Mouse (Mus musculus): Measurements from ENCODE around the gene Nr1d1. TPM values are rescaled to one million over a fixed set of nuclear protein-coding genes. Genes with fewer than 3 reads are reported as not detected.

The Nr1d1 gene
- polyA plus RNA-seq, 1 experiment from 2014 or later: 3.6 TPM

DNA sequence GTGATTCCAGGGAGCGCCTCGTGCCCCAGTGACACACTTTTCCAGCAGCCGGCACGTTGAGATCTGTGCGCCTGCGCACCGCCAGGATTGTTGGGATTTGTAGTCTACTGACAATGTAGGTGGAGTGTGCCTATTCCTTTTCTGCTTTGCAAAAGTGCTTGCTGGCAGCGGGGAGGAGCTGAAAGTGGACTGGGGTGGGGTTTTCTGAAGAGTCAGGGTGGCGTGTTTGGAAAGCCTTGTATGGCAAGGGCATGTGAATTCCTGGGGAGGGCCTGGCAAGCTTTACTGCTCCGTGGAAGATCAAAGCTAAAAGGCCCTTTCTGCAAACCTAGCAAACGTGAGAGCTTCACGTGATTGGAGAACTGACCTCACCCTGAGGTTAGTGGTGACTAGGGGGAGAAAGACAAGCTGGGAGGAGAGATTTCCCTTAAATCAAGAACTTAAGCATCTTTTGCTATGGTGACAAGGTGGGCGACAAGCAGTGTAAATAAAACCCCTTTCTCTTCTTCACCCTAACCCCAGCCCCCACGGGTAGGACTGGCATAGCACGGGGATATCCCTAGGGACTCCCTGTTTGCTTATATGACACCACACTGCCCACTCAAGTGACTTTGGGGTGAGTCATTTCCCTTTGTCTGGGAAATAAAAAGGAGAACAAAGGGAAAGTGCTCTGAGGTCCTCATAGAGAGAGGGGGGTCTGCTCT lies 367 bp upstream of the Nr1d1 start:
- Histone ChIP-seq H3K9ac (peak overlapping the region; percentile 64), H3K27ac (replicated peaks) (peak overlapping the region; percentile 67), H3K27me3 (no peaks in the 10 kb centered on the region), H3K4me3 (peak overlapping the region; percentile 40), H3K4me1 (replicated peaks) (peaks cover 54% of the 10 kb centered on the region), H3K4me2 (peak overlapping the region; percentile 78), H3K9me3 (no peaks in the 10 kb centered on the region), H3K36me3 (peaks cover 11% of the 10 kb centered on the region)
- ATAC-seq (ENCODE audit: low read depth): peak; percentile 86
- 3% methylated on average over 15 of the region's 15 CpGs for WGBS

DNA sequence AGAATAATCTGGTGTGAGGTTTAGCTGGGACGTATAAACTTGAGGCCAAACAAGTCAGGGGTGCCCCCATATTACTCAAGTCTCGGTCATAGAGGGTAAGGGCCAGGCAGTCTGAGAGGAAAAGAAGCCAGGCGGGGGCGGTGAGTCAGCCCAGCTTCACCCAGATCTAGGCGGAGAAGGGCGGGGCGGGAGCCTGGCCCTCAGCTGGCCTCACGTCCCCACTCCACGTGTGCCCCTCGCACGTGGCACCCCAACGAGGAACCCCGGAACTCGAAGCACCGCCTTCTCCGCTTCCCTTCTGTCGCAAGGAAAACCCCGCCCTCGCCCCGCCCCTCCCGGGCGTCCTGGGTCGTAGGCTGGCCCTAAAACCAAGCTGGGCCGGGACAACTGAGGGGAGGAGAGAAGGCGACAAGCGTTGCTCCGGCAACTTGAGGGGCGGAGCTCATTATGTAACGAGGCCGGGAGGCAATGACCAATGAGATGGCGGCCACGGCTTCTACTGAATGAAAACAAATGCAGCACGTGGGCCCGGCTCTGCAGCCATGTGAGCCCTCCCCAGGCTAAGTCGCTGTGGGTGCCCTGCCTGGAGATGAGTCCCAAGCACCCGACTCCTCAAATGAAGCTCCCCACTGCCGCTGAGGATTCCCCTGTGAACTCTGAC lies 1.4 kb downstream of the Nr1d1 start:
- 1% methylated on average over 37 of the region's 37 CpGs for WGBS
- Histone ChIP-seq H3K4me1 (replicated peaks) (peaks cover 62% of the 10 kb centered on the region), H3K27ac (replicated peaks) (no peak overlapping the region), H3K27me3 (no peaks in the 10 kb centered on the region), H3K9me3 (no peaks in the 10 kb centered on the region), H3K9ac (peak overlapping the region; percentile 64), H3K36me3 (peaks cover 29% of the 10 kb centered on the region), H3K4me2 (peak overlapping the region; percentile 78), H3K4me3 (peak overlapping the region; percentile 40)
- peak; percentile 54 for ATAC-seq (ENCODE audit: low read depth)

DNA sequence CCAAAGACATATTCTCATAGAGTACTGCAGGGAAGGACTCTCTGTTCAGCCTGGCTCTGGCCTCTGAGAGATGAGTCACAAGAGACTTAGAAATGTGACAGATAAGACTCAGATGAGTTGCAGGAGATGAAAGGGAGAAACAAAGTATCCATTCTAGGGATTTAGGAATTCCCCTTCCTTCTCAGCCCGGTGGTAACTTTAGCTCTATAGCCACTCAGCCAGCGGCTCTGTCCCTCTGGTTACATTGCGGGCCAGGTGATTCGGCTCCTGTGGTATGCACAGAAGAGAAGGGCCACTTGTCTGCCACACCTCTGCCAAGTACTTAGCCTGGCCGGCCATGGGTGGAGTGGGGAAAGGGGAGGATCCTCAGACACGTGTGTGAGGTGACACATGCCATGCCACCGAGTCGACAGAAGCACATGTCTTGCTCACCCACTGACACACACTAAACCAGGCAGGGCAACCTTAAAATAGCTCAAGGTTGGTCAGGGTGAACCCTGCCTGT lies 2.4 kb downstream of the Nr1d1 start:
- peaks cover 69% of the 10 kb centered on the region for H3K4me1 ChIP-seq (replicated peaks)
- H3K9me3 ChIP-seq: no peaks in the 10 kb centered on the region
- no peaks in the 10 kb centered on the region for H3K27me3 ChIP-seq
- H3K27ac ChIP-seq (replicated peaks): no peak overlapping the region
- no peak for ATAC-seq (ENCODE audit: low read depth)
- no peak overlapping the region for H3K9ac ChIP-seq
- H3K4me3 ChIP-seq: no peak overlapping the region
- 80% methylated on average over 8 of the region's 8 CpGs for WGBS
- H3K4me2 ChIP-seq: no peak overlapping the region
- H3K36me3 ChIP-seq: peaks cover 37% of the 10 kb centered on the region

DNA sequence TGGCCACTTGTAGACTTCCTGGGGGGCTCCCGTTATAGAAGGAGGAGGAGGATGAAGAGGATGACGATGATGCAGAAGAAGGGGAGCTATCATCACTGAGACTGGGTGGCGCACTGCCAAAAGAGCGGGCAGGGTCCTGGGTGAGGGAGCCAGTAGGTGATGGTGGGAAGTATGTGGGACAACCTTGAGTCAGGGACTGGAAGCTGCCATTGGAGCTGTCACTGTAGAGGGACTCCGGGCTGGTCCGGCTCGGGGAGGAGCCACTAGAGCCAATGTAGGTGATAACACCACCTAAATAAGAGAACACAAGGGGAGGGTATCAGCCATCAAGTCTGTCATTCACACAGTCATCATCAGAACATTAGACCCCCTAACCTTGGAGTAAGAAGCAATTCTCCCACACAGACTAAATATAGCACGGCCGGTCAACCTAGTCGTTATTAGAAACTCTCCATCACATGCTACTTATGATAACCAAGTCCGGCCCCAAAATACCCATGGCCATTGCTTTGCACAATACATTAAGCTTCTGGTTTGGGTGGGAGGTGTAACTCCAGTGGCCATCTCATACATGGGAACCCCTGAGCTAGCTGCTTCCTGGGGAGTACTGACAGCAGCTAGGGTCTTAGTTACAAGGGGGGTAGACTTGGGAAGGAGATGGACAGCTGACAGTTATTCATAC lies 3.1 kb downstream of the Nr1d1 start:
- H3K4me1 ChIP-seq (replicated peaks): peaks cover 71% of the 10 kb centered on the region
- ATAC-seq (ENCODE audit: low read depth): no peak
- no peak overlapping the region for H3K27ac ChIP-seq (replicated peaks)
- H3K36me3 ChIP-seq: peaks cover 37% of the 10 kb centered on the region
- no peak overlapping the region for H3K4me2 ChIP-seq
- H3K27me3 ChIP-seq: no peaks in the 10 kb centered on the region
- WGBS: 95% methylated on average over 11 of the region's 11 CpGs
- H3K9me3 ChIP-seq: no peaks in the 10 kb centered on the region
- H3K9ac ChIP-seq: no peak overlapping the region
- no peak overlapping the region for H3K4me3 ChIP-seq

DNA sequence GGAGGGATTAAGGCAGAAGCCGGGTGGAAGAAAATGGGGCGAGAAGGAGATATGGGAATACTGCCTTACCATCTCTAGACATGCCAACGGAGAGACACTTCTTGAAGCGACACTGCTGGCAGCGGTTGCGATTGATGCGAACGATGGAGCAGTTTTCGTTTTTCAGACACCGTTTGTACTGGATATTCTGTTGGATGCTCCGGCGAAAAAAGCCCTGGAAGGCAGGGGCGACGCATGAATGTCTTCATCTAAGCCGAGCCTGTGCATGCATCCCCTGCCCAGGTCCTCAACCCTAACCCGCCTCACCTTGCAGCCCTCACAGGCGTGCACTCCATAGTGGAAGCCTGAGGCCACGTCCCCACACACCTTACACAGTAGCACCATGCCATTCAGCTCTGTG lies 4.0 kb downstream of the Nr1d1 start:
- WGBS: 92% methylated on average over 18 of the region's 18 CpGs

DNA sequence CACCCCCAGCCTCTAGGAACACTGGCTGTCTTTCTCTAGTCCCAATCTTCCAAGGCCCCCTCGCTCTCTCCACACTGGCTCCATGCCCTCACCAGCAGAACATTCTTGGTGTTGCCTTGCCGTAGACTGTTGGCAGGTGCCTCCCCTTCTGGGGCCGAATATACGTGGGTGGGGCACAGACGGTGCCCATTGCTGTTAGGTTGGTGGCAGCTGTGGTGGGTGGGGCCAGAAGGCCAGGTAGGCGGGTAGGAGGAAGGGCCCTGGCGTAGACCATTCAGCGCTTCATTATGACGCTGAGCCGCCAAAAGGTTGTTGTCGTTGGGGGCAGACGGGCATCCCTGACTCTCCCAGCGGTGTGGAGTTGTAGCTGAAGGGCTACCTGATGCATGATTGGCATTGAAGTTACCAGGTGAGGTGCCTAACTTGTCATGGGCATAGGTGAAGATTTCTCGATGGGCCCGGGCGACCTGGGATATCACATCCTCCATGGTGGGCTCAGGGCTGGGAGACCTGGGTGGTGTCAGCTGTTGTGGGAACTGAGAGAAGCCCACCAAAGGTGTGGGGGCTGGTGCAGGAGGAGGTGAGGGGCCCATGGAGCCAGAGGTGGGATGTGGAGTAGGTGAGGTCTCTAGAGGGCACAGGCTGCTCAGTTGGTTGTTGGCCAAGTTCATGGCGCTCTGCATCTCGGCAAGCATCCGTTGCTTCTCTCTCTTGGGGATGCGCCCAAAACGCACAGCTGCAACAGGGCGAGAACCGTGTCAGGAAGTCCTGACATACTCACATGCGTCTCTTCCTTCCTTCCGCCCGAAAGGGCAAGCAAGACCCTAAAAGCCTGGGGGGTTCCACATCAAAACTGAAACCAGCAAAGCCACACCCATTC lies 4.8 kb downstream of the Nr1d1 start:
- Histone ChIP-seq H3K27me3 (no peaks in the 10 kb centered on the region), H3K4me2 (no peak overlapping the region), H3K27ac (replicated peaks) (no peak overlapping the region), H3K36me3 (peaks cover 44% of the 10 kb centered on the region), H3K4me3 (no peak overlapping the region), H3K9me3 (no peaks in the 10 kb centered on the region), H3K9ac (no peak overlapping the region), H3K4me1 (replicated peaks) (peaks cover 71% of the 10 kb centered on the region)
- 92% methylated on average over 26 of the region's 26 CpGs for WGBS
- no peak for ATAC-seq (ENCODE audit: low read depth)

More for the DNA sequence above, 4.0 kb downstream of the Nr1d1 start:
- ATAC-seq (ENCODE audit: low read depth): no peak
- H3K4me1 ChIP-seq (replicated peaks): peaks cover 71% of the 10 kb centered on the region
- H3K27me3 ChIP-seq: no peaks in the 10 kb centered on the region
- peaks cover 37% of the 10 kb centered on the region for H3K36me3 ChIP-seq
- H3K9ac ChIP-seq: no peak overlapping the region
- H3K4me3 ChIP-seq: no peak overlapping the region
- no peaks in the 10 kb centered on the region for H3K9me3 ChIP-seq
- H3K4me2 ChIP-seq: no peak overlapping the region
- H3K27ac ChIP-seq (replicated peaks): no peak overlapping the region

DNA sequence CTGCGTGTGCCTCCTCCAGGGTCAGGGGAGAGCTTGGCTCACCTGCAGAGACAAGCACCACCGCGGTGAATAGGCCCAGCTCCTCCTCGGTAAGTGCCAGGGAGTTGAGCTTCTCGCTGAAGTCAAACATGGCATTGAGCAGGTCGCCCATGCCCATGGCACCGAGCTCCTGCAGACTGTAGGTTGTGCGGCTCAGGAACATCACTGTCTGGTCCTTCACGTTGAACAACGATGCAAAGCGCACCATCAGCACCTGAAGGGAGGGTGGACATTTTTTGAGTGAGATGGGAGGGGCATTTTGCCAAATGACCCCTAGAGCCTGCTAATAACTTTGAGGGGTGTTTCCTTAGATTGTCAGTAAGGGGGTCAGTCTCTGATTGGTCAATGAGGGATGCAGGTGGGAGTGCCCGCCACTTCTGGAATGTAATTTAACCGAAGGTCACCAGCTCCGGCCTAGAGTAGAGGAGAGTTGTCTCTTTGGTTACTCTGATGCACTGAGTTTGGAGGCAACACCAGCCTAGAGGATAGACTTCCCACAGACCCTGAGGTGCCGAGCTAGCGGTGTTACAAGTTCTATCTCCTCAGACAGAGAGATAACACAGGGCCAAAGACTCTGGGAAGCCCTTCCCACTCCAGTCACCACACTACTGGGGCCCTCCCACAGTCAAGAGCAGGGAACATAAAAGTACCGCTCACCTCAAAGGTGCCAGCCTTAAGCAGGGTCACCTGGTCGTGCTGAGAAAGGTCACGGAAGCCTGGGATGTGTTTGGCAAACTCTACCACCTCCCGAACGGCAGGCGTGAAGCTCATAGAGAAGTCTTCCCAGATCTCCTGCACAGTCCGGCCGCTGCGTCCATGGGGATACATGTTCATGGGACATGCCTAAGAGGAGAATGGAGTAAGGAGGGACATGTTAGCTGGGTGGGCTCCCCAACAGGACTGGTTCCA lies 5.9 kb downstream of the Nr1d1 start:
- H3K4me1 ChIP-seq (replicated peaks): peaks cover 71% of the 10 kb centered on the region
- peaks cover 53% of the 10 kb centered on the region for H3K36me3 ChIP-seq
- no peak overlapping the region for H3K4me3 ChIP-seq
- peak overlapping the region; percentile 86 for H3K27ac ChIP-seq (replicated peaks)
- H3K27me3 ChIP-seq: no peaks in the 10 kb centered on the region
- H3K9ac ChIP-seq: peak overlapping the region; percentile 62
- WGBS: 88% methylated on average over 25 of the region's 25 CpGs
- no peaks in the 10 kb centered on the region for H3K9me3 ChIP-seq
- no peak for ATAC-seq (ENCODE audit: low read depth)
- peak overlapping the region; percentile 41 for H3K4me2 ChIP-seq

DNA sequence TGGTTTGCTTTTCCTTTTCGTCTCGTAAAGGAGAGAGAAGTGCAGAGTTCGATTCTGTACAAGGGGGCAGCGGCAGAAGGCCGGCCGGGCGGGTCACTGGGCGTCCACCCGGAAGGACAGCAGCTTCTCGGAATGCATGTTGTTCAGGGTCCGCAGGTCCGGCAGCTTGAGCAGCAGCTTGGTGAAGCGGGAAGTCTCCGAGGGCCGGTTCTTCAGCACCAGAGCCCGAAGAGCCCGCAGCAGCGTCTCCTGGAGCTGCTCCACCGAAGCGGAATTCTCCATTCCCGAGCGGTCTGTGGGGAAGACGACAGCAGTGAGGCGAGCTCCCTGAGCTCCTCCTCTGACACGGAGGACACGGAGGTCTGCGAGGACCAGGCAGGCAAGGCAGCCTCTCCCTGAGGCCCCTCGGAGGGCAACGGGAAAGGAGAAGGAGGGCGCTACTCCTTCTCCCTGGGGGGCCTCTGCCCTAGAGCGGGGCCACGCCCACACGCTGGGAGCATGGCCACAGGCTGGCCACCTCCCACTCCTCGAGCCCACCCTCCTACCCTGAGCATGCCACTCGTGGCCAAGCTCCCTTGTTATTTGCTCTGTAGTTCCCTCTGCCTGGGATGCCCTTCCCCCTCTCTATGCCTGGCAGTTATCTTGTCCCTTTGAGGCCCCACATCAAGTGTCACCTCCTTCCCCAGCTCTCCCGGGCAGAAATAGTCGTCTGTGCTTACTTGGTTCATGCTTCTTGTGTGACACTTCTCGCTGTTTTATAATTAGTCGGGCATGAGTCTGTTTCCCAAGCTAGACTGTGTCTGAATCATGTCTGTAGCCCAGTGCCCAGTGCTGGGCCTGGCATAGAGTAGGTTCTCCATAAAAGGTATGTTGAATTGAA lies 6.8 kb downstream of the Nr1d1 start:
- Histone ChIP-seq H3K9me3 (no peaks in the 10 kb centered on the region), H3K27me3 (no peaks in the 10 kb centered on the region), H3K4me3 (peak overlapping the region; percentile 15), H3K4me2 (peak overlapping the region; percentile 41), H3K36me3 (peaks cover 62% of the 10 kb centered on the region), H3K27ac (replicated peaks) (peak overlapping the region; percentile 86), H3K9ac (peak overlapping the region; percentile 62), H3K4me1 (replicated peaks) (peaks cover 62% of the 10 kb centered on the region)
- 25% methylated on average over 39 of the region's 39 CpGs for WGBS
- ATAC-seq (ENCODE audit: low read depth): no peak

DNA sequence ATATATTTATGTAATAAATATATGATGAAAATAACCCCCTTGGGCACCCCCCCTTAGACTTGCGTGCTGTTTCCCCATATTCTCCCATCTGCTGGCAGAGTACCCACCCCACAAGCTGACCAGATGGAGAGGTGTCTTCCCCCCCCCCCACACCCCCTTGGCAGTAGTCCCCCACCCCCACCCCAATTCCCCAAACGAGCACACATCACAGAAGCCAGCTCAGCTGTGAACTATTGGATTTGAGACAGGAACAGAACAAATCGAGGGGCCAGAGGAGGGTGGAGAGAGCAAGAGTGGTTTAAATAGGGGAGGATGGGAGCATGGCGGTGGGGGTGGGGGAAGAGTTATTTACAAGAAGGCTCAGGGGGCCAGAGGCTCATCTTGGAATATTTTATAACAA lies 7.4 kb downstream of the Nr1d1 start:
- 0 out of 2 replicates have a peak, but pooled peaks have one; percentile 8 for ATAC-seq (ENCODE audit: low read depth)
- Histone ChIP-seq H3K27ac (replicated peaks) (peak overlapping the region; percentile 86), H3K4me3 (peak overlapping the region; percentile 15), H3K36me3 (peaks cover 69% of the 10 kb centered on the region), H3K27me3 (no peaks in the 10 kb centered on the region), H3K9me3 (no peaks in the 10 kb centered on the region), H3K4me2 (peak overlapping the region; percentile 41), H3K4me1 (replicated peaks) (peaks cover 57% of the 10 kb centered on the region), H3K9ac (peak overlapping the region; percentile 62)
- WGBS: 5% methylated on average over 4 of the region's 4 CpGs

DNA sequence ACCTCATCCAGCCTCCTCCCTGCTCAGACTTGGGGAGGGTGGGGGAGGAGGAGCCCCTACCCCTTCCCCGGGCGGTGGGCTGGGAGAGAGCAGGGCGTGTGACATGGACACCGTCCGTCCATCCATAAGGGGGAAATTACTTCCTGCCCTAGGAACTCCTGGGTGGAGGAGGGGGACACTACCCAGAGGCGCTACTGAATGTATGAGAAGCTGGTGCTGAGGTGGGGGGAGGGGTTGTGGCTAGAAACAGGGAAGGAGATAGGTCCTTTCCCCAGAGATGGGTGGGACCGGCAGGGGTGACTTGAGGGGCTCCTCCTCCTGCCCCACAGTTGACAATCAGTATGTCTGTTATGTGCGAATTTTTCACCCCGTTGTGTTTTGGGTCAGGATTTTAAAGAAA lies 7.9 kb downstream of the Nr1d1 start:
- H3K27ac ChIP-seq (replicated peaks): peak overlapping the region; percentile 86
- no peaks in the 10 kb centered on the region for H3K27me3 ChIP-seq
- WGBS: 14% methylated on average over 9 of the region's 9 CpGs
- peaks cover 52% of the 10 kb centered on the region for H3K4me1 ChIP-seq (replicated peaks)
- H3K36me3 ChIP-seq: peaks cover 73% of the 10 kb centered on the region
- no peak overlapping the region for H3K4me3 ChIP-seq
- ATAC-seq (ENCODE audit: low read depth): peak; percentile 25
- H3K9ac ChIP-seq: peak overlapping the region; percentile 48
- H3K9me3 ChIP-seq: no peaks in the 10 kb centered on the region
- 0 out of 2 replicates have a peak overlapping the region, but pooled peaks have one; percentile 3 for H3K4me2 ChIP-seq
